Mouse (Mus musculus) 3T3-L1 (cell line): ENCODE data around the gene Wipf2.
A peak's percentile ranks its signal among the peaks of the same experiment; 100 is the strongest.
"Not testable (repeated sequence)": the region's sequence is repeated elsewhere in the genome, so short reads cannot be mapped to it uniquely, and the experiment has no call there.

ENCODE experiments used
- DNase-seq: peaks from one replicate; pipeline ENCODE4 v3.0.0-alpha.2; 2015; ENCODE audit warnings: low read depth, low spot score

Gene Wipf2

DNA sequence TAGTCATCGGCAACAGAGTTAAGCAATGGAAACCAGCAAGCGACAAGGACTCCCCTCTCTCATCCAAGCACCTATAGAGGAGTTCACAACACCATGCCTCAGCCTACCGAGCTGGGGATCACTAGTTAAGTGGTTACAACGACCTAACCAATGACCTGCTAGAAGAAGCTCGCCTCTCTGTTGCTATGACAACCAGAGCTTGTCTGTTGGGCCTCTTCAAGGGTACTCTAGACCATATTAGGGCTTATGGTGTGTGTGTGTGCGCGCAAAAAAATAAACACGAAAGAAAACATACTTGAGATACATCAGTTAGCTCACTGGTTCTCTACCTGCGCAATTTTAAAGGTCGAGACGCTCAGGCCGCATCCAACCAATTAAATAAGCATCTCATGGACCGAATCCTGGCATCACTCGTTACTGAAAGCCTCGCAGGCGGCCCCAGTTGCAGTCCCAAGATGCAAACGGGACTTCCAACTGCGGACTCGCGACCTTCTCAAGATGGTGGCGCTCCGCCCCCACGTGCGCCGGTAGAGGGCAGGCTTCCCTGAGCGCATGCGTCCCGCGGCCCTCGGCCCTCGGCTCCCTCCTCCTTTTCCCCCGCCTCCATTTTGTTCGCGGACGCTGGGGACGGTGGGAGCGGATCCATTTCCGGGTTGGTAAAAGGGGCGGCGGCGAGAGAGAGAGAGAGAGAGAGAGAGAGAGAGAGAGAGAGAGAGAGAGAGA, at the start of gene Wipf2:
TSS of gene Wipf2 (plus strand) at position 611 of the 723 bp plus-strand sequence.
- DNase-seq = peak; percentile 96

DNA sequence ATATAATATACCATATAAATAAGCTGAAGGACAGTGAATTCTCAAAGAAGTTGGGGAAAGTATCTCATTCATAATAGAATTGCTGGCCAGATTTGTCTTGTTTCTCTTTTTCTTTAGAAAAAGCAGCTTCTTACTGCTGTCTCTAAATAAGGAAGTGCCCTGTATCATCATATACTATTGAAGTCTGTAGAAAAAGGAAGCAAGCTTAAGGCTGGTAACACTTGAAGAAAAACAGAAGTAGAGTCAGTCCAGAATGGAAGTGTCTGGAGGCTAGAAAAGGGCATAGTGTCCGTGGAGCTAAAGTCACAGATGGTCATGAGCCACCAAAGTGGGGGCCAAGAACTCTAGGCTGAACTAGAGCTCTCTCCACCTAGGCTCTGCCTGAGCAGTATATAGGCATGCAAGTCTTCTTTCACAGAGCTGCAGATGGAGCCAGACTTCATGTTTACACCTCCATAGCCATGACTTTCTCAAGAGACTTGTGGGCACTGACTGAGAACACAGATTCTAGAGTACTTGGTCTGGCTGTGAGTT, 46.7 kb upstream of the Wipf2 start:
- no peak for DNase-seq

DNA sequence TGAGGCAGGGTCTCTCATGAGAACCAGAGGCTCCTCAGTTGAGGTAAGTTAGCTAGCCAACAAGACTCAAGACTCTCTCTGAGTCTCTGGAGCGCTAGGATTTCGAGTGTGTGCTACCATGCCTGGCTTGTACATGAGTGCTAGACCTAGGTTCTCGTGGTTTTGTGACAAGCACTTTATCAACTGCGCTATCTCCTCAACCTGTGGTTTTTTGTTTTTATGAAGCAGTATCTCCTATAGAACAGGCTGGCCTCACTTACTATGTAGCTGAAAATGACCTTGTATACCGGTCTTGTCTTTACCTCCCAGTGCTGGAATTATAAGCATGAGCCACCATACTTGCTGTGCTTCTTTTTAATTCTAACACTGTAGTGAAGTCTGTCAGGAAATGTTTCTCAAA, 42.5 kb upstream of the Wipf2 start:
- no peak for DNase-seq

DNA sequence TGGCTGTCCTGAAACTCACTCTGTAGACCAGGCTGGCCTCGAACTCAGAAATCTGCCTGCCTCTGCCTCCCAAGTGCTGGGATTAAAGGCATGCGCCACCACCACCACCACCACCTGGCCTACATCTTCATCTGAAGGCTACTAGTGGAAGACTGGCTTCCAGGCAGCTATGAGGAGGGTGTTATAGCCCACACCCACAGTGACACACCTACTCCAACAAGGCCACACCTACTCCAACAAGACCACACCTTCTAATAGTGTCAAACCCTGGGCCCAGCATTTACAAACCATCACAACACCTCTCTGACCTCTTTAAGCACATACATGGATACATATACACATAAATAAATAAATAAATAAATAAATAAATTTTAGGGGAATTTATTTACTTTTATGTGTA, 37.4 kb upstream of the Wipf2 start:
- not testable (repeated sequence) for DNase-seq

DNA sequence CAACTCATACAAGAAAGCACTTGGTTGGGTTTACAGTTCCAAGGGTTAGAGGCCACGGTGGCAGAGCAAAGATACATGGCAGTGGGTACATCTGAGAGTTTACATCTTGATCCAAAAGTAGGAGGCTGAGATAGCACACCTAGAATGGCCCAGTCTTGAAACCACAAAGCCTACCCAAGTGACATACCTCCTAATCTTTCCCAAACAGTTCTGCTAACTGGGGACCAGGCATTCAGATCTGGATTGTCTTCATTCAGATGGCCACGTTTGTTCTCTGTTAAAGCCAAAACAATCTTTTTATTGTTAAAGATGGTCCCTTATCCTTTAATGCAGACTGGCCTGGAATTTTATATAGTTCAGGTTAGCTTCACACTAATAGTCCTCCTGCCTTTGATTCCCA, 35.6 kb upstream of the Wipf2 start:
- no peak for DNase-seq

DNA sequence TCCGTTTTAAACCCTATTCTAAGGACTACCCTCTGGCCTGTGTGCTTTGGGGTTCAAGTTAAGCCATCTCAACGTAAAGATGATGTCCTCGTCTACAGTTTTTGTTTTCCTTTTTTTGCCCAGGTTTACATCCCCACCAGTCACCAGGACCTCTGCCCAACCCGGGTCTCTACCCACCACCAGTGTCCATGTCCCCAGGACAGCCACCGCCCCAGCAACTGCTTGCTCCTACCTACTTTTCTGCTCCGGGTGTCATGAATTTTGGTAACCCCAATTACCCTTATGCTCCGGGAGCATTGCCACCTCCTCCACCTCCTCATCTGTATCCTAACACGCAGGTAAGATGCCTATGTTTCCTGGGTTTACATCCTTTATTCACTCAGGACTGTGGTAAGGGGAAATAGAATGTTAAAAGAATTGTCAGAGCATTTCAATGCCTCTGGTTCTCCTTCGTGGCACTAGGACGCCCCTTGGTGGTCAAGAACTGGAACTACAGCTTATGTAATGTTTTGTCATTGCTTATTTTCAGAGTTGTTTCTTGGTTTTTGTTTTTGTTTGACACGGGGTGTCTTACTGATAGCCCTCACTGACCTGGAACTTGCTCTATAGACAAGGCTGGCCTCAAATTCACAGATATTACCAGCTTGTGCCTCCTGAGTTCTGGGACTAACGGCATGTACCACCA, 34.2 kb upstream of the Wipf2 start:
- DNase-seq = peak; percentile 64

DNA sequence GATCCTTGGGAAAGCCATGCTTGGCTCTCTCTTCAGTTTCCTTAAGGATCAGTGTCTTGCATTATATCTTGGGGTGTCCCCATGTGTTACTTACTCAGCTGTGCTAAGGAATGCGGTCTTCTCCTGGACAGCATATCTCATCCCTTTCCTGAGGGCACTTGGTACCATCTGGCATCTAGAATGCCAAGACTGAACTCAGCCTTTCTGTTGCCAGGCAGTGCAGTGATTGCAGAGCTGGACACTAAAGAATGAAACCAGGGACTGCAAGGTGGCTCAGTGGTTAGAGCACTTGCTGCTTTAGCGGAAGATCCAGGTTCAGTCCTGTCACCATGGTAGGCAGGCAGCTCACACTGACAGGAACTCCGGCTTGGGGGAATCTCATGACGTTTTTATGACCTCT, 33.6 kb upstream of the Wipf2 start:
- no peak for DNase-seq

DNA sequence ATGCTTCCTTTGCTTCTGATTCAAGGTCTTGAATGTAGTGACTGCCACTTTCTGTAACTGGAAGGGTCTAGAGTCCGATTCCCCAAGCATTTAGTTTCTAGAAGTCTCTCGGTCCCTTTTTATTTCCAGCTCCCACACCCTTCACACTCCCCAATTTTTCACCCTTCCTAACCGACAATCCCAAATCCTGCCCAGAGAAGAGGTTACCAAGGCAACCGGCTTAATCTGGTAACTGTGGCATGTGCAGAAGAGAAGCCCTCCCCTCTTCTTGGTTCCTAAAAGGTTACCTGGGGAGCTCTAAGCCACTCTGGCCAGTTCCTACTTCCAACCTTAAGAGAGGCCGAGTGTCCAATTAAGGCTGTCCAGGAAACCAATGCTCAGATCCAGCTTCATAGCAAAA, 28.1 kb upstream of the Wipf2 start:
- no peak for DNase-seq

DNA sequence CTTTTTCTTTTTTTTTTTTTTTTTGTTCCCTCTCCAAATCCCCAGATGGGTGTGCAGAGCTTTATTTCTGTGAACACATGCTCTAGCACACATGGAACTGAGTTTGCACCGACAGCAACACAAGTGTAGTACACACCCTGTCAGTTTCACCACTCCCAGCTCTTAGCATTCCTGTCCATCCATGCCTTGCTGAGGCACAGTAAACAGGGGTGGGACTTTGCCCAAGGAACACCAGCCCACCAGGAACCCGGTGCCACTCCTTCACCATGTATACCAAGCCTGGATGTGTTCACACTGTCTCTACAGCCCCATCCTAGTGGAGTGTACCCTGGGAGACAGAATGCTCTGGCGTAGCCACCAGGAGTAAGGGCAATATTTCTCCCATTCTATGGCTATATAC, 27.7 kb upstream of the Wipf2 start:
- no peak for DNase-seq

DNA sequence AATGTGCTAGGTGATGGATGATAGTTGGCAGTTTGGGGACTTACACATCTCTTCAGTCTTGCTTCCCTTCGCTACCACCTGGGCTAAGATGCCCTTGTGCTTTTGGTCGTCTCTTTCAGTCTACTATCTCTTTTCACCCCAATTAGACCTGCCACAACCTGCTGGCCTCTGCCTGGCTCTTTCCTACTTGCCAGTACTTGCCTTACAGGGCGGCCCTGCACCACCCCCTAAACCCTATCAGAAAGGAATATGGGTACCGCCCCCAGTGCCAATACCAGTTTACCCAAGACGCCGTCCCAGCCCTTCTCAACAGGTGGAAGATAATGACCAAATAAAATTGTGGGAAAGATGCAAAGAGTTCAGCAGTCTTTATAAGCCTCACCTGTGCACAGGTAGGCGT, 27.3 kb upstream of the Wipf2 start:
- no peak for DNase-seq

DNA sequence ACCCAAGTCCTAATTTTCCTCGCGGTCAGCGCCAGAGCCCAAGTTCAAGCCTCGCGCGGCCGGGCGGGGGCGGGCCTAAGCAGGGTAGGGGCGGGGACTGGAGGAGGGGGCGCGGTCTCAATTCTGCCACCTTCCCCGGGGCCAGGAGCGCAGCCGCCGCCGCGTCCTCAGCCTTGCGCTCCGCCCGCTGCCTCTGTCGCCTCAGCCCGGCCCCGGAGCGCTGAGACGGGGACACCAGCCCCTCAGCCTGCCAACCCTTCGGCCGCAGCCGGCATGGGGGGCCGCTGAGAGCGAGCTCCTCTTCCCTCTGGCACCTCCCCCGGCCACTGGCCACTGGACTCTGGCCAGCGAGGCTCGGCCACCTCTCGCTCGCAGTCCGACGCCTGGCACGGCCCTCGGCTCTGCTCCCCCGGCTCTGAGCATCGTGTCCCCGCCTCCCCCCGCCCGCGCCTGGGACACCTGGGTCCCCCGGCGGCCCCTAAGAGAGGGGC, 26.7 kb upstream of the Wipf2 start, which contains the start of gene Rapgefl1:
TSS of gene Rapgefl1 (plus strand) at position 135 of the 491 bp plus-strand sequence.
- peak; percentile 77 for DNase-seq

DNA sequence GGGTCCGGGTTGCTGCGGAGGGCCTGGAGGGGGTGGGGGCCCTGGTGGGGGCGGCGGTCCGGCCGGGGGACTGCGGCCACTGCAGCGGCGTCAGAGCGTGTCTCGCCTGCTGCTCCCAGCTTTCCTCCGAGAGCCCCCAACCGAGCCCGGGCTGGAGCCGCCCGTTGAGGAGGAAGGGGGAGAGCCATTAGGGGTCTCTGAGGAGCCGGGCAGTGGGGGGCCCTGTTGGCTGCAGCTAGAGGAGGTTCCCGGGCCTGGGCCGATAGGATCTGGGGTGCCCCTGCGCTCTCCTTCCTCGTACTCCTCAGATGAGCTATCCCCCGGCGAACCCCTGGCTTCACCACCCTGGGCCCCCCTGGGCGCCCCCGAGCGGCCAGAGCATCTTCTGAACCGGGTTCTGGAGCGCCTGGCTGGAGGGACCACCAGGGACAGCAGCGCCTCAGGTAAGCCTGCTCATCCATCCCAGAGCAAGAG, 26.2 kb upstream of the Wipf2 start:
- no peak for DNase-seq

DNA sequence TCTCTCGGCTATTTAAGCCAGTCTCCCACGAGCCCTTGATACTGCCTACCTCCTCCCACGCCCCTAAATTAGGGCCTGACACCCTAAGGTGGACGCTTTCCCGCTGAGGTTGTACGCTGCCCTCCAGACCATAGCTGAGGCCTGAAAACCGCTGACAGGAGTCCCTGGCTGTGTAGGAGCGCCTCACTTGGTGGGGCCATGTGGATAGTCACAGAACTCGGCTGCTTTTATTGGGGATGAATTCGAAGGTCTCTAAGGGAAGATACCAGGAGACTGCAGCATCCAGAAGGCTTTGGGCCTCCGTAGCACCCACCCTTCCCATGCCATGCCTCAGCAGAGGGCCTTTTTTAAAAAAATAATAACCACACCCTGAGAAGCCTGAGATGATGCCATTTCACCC, 25.5 kb upstream of the Wipf2 start:
- DNase-seq = no peak

DNA sequence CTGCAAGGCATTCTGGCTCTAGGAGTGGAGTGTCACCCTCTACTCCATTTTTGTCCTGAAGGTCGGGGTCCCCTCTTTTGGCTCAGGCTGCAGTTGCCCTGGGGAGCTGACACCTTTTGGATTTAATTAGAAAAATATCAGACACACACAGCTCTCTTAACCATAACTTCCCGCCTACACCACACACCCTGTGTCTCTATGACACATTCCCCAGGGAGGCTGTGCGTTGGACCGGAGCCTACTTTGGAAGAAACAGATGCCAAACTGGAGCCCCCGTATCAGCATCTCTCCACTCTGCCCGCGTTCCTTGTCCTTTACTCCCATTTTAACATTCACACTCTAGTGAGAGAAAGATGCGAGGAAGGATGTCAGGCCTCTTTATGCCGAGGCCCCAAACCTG, 24.9 kb upstream of the Wipf2 start:
- DNase-seq = no peak

DNA sequence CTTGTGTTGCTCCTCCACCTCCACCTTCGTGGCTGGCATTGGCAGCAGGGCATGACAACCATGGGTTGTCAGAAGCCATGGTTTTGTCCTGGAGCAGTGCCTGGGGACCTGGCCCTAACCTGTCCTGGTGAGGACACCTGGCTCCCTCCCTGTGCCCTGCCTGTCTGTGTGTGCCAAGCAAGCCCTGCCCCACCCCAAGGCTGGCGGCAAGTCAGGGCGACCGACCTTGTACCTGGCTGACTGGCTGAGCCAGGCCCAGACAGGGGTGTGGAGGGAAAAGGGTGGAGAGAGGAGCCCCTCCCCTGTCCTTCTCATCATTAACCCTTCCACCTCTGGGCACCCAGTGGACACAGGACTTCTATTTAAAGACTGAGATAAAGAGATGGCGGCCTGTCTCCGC, 24.0 kb upstream of the Wipf2 start:
- DNase-seq = no peak

DNA sequence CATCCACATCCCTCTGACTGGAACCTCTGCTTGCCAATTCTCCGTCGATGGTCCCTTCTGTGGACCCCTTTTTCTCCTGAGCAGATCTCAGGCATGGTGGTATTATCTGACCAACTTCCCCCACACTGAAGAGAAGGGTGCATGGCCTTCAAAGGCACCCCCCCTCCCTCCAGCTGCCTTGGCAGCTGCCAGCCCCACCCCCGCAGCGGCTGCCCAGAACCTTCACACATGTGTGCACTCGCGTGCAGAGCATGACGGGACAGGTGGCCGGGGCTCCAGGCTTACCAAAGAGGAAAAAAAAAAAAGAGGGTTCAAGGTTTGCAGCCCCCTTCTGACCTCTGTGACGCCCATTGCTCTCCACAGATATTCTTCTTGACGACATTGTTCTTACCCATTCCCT, 23.5 kb upstream of the Wipf2 start:
- no peak for DNase-seq

DNA sequence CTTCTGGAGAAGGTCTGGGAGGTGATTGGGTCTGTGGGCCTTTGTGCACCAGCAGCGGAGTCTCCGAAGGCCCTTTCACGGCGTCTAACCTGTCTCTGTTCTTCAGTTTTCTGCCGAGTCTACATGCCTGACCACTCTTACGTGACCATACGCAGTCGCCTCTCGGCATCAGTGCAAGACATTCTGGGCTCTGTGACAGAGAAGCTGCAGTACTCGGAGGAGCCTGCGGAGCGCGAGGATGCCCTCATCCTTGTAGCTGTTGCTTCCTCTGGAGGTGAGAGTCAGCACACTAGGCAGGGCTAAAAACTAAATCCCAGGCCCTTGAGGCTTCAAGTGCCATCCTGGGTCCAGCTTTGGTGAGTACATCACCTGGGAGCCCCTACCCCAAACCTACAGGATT, 17.4 kb upstream of the Wipf2 start:
- DNase-seq = no peak

DNA sequence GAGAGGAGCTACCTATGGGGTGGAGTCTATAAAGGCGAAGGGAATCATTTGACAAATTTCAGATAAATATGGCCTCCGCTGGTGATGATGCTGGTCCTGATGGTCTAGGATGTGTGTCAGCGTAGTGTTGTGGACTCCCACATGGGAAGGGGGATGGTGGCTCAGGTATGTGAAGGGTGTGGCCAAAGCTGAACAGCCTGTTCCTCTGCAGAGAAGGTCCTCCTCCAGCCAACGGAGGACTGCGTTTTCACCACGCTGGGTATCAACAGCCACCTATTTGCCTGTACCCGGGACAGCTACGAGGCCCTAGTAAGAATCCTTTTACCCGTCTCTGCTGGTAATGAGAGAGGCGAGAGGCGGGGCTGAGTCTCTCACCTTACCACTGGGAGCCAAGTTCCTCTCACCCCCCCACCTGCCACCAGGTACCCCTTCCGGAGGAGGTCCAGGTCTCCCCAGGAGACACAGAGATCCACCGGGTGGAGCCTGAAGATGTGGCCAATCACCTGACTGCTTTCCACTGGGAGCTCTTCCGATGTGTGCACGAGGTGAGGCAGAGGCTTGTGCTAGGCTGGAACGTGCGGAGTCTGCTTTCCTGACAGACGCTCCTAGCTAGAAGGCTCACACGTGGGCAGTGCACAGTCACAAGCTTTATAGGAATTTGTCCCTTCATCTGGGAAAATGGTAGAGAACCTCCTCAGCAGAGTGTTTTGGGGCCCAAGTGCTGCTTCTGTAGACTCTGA, 16.4 kb upstream of the Wipf2 start:
- no peak for DNase-seq

DNA sequence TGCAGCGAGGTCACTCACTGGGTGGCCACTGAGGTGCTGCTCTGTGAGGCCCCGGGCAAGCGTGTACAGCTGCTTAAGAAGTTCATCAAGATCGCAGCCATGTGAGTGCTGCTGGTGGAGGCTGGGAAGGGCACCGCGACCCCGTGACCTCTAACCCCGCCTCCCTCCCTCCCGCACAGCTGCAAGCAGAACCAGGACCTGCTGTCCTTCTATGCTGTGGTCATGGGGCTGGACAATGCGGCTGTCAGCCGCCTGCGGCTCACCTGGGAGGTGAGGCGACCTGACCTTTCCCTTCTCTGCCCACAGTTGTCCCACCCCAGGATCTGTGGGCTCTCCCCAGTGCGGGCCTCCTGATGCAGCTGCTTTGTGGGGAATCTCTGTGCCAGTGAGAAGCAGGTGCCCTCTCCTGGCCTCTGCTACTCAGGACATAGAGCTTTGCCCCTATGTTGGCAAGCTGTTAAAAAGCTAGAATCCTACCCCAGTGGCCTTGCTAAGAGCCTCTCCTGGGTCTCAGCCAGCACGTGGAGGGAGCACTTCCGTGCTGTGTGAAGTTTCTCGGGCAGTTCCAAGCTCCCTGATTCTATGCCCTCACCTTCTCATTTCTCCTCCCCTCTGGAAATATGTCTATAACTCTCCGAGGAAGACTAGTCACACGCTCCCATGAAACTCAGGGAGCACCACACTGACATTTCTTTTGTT, 14.1 kb upstream of the Wipf2 start:
- no peak for DNase-seq

DNA sequence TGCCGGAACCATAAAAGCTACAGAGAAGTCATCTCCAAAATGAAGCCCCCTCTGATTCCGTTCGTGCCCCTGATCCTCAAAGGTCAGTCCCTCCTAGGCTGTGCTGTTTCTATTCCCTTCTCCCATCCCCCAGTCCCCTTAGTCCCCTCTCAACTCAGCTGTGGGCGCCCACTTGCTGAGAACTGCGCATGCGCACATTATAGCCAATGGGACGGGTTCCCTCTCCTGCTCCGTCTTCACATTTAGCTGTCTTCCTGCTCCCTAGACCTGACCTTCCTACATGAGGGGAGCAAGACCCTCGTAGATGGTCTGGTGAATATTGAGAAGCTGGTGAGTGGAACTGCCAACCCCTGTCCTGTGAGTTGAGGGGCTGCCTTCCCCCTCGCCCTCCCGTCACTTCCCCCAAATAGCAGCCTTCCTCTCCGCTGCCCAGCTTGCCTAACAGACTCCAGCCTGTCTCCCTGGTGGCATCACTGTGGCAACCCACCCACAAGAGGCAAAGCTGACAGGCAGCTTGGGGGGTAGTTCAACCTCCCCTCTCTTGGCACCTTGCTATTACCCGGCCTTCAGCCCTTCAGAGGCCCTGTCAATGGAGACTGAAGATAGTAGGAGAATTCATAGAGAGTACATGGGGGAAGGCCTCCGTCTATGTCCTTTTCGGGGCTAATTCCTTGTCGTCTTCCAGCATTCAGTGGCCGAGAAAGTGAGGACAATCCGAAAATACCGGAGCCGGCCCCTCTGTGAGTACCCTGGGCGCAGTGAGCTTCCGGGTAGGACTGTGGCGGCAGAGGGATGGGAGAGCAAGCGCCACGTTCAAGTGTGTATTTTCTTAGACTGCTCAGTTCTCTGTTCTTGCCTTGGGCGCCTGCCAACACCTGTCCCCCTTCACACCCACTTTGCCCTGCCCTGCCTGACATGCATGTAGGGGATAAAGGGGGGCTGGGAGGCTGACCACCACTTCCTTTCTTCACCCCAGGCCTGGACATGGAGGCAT, 13.0 kb upstream of the Wipf2 start:
- DNase-seq = no peak
